Mouse (Mus musculus) G1E (cell line): ENCODE measurements at regions not wholly inside any gene's neighbourhood (a gene's known extent, or its start where the extent isn't known, plus 50 kb on each side); places are given as distances from the start of the nearest gene placed in this dataset.

ENCODE experiments used
- ATAC-seq: 2 replicates; pipeline ENCODE4 v1.8.0; 2016; ENCODE audit warnings: mild to moderate bottlenecking; ENCODE audit not compliant: insufficient number of reproducible peaks, poor library complexity, low FRiP score, severe bottlenecking; ENCODE audit errors: extremely low read depth
- DNase-seq: peaks from one replicate; pipeline ENCODE4 v3.0.0; 2012; ENCODE audit warnings: low spot score
- H3K27me3 ChIP-seq: 2 replicates; pipeline ENCODE4 v1.6.1; 2012; ENCODE audit warnings: mild to moderate bottlenecking, low read length, inconsistent platforms; ENCODE audit not compliant: insufficient read depth
- H3K36me3 ChIP-seq: replicated peaks from 2 replicates; pipeline ENCODE3; 2012; ENCODE audit warnings: mild to moderate bottlenecking, inconsistent platforms
- H3K4me1 ChIP-seq: 2 replicates; pipeline ENCODE4 v1.6.1; 2012; ENCODE audit warnings: low read depth, low read length, inconsistent platforms, mixed read lengths; ENCODE audit not compliant: insufficient read depth
- H3K4me3 ChIP-seq: 2 replicates; pipeline ENCODE4 v1.5.1; 2012; ENCODE audit warnings: low read depth, mild to moderate bottlenecking, inconsistent platforms, low read length, moderate library complexity, mixed read lengths
- H3K9me3 ChIP-seq: replicated peaks from 2 replicates; pipeline ENCODE4 v1.6.1; 2012; ENCODE audit warnings: inconsistent platforms
- CTCF ChIP-seq: IDR thresholded peaks from 2 replicates; pipeline ENCODE4 v1.5.1; 2012; ENCODE audit warnings: low read depth, low read length, inconsistent platforms, mixed read lengths
- GATA1 ChIP-seq: IDR thresholded peaks from 2 replicates; pipeline ENCODE4 v1.6.1; 2012; ENCODE audit warnings: borderline replicate concordance, low read length, inconsistent platforms, mixed read lengths
- GATA2 ChIP-seq: IDR thresholded peaks from 2 replicates; pipeline ENCODE4 v1.6.1; 2012; ENCODE audit warnings: low read depth, low read length, inconsistent platforms, borderline replicate concordance
- POLR2AphosphoS5 ChIP-seq: IDR thresholded peaks from 2 replicates; pipeline ENCODE4 v1.6.1; 2012; ENCODE audit warnings: low read depth, low read length, inconsistent platforms; ENCODE audit not compliant: insufficient replicate concordance
- TAL1 ChIP-seq: conservative IDR thresholded peaks from 2 replicates; pipeline ENCODE4 v1.6.1; 2012; ENCODE audit warnings: low read depth, low read length, inconsistent platforms, mixed read lengths

- Histone ChIP-seq H3K9me3 (peaks cover 62% of the 10 kb centered on the region), H3K4me1 (no peaks in the 10 kb centered on the region), H3K4me3 (no peak overlapping the region), H3K36me3 (no peaks in the 10 kb centered on the region), H3K27me3 (no peaks in the 10 kb centered on the region)
- no peak for TF ChIP-seq GATA1
- DNase-seq, result no peak
- ATAC-seq, result no peak
Measured at GRCm38 (mm10) chr6:100121240-100121639, 166.0 kb downstream of the Rybp start.

DNA sequence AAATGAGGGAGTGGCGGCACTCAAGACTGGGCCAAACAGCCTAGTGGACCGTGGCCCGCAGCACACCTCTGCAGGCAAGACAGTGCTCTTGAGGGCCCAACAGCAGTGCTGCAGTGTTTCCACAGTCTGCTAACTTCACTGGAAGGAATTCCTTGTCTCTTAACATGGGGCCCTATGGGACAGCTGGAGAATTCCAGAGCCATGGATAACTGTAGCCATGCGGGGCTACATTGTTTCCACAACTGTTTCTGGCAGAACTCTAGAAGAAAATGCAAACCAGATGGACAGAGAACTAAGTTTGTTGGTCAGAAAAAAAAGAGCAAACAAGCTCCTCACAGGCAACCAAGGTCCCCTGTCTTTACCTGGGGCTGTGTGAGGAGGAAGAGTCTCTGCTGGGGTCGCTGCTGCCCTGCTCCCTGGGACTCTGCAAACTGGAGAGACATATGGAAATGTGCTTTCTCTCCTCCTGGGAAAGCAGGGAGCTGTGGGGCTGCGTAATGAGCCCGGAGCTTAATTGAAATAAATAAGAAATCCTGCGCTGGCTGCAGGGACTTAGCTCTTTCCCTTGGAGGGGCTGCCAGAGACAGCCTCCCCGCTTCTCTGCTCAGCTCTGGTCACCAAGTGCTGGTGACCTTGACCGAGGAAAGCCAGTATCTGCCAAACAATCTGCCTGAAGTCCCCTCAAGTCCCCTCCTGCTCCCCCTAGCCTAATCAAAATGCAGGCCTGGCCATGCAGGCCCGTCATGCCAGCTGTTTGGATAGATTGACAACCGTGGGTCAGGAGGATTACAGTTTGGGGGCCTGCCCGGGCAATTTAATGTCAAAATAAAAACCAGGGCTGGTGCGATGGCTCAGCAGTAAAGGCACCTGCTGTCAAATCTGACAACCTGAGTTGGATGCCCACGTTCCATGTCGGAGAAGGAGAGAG, 167.0 kb downstream of the Rybp start:
- Histone ChIP-seq H3K9me3 (peaks cover 64% of the 10 kb centered on the region), H3K4me1 (no peaks in the 10 kb centered on the region), H3K27me3 (no peaks in the 10 kb centered on the region), H3K36me3 (no peaks in the 10 kb centered on the region), H3K4me3 (no peak overlapping the region)
- ATAC-seq (no peak), DNase-seq (no peak)
- TF ChIP-seq GATA2 (no peak), CTCF (no peak), GATA1 (no peak), TAL1 (no peak), POLR2AphosphoS5 (no peak)

GRCm38 (mm10) chr6:100117084-100117483, 170.2 kb downstream of the Rybp start:
- H3K9me3 ChIP-seq, result peaks cover 68% of the 10 kb centered on the region
- DNase-seq (no peak), ATAC-seq (no peak)
- no peaks in the 10 kb centered on the region for H3K27me3 ChIP-seq
- H3K4me3 ChIP-seq, result no peak overlapping the region
- no peak for TF ChIP-seq GATA1
- TF ChIP-seq GATA2, result no peak
- no peak for TF ChIP-seq POLR2AphosphoS5
- no peak for TF ChIP-seq TAL1
- TF ChIP-seq CTCF, result no peak
- no peaks in the 10 kb centered on the region for H3K36me3 ChIP-seq
- H3K4me1 ChIP-seq, result no peaks in the 10 kb centered on the region

- TF ChIP-seq GATA1 (no peak), GATA2 (no peak), CTCF (no peak), POLR2AphosphoS5 (no peak), TAL1 (no peak)
- Histone ChIP-seq H3K9me3 (peaks cover 54% of the 10 kb centered on the region), H3K27me3 (no peaks in the 10 kb centered on the region), H3K4me3 (no peak overlapping the region), H3K4me1 (no peaks in the 10 kb centered on the region), H3K36me3 (no peaks in the 10 kb centered on the region)
- DNase-seq, result no peak
- no peak for ATAC-seq
Measured at GRCm38 (mm10) chr6:100113393-100114137, 173.7 kb downstream of the Rybp start.

GRCm38 (mm10) chr6:100110981-100111660, 176.2 kb downstream of the Rybp start:
- DNase-seq (no peak), ATAC-seq (no peak)
- no peaks in the 10 kb centered on the region for H3K4me1 ChIP-seq
- no peaks in the 10 kb centered on the region for H3K36me3 ChIP-seq
- TF ChIP-seq TAL1, result no peak
- no peak for TF ChIP-seq POLR2AphosphoS5
- TF ChIP-seq CTCF, result no peak
- TF ChIP-seq GATA1, result no peak
- no peak overlapping the region for H3K4me3 ChIP-seq
- no peaks in the 10 kb centered on the region for H3K27me3 ChIP-seq
- peaks cover 64% of the 10 kb centered on the region for H3K9me3 ChIP-seq

GRCm38 (mm10) chr6:100109979-100110378, 177.3 kb downstream of the Rybp start:
- Histone ChIP-seq H3K4me1 (no peaks in the 10 kb centered on the region), H3K9me3 (peaks cover 56% of the 10 kb centered on the region), H3K4me3 (no peak overlapping the region), H3K36me3 (no peaks in the 10 kb centered on the region), H3K27me3 (no peaks in the 10 kb centered on the region)
- TF ChIP-seq POLR2AphosphoS5 (no peak), TAL1 (no peak), CTCF (no peak), GATA1 (no peak), GATA2 (no peak)
- no peak for ATAC-seq
- no peak for DNase-seq
